Mouse (Mus musculus): Measurements from ENCODE around the gene Cdk5.

DNA sequence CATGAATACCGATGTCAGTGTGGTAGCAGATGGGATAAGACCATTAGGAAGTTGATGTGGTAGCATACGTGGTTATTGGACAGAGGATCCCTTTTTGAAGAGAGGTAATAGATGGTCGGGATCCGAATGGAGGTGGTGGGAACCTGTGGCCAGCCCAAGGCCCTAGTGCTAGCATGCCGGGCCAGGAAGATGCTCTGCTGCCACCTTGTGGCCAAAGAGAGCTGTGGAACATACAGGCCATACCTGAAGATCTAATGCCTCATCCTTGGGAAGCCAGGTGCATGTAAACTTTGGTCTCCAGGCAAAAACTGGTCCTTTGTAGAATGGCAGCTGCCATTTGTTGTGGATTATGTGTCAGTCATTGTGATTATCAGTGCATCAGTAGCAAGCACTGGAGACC, 47.3 kb upstream of the Cdk5 start:
- TF ChIP-seq POLR2A (IDR thresholded peaks at IDR 0.05; ENCODE audit: low read depth, low read length) (no peak), CTCF (IDR thresholded peaks at IDR 0.05; ENCODE audit: extremely low read depth, insufficient read depth, insufficient read length, insufficient replicate concordance) (peak; percentile 96)
